Mouse (Mus musculus) liver, postnatal 0 days (tissue): ENCODE results near the gene Aox4. TPM values are rescaled to one million over a fixed set of nuclear protein-coding genes. Genes with fewer than 3 reads are reported as not detected.

Experiments used
- ATAC-seq: fragments of 200-750 bp; cut with Nextera tagmentation; 2 replicates; pipeline ENCODE4 v1.8.0; 2017; ENCODE audit warnings: mild to moderate bottlenecking, moderate library complexity
- DNase-seq: peaks from one replicate; pipeline ENCODE4 v3.0.0-alpha.2; 2016
- H3K27ac ChIP-seq: fragments of 300-500 bp; sonication (generic); 2 replicates; pipeline ENCODE4 v1.5.1; 2014; ENCODE audit warnings: antibody characterized with exemption, moderate library complexity, mild to moderate bottlenecking, low read depth
- H3K27me3 ChIP-seq: fragments of 300-500 bp; sonication (generic); 2 replicates; pipeline ENCODE4 v1.6.1; 2014; ENCODE audit warnings: low read length, control low read depth, mixed read lengths; ENCODE audit not compliant: insufficient read depth
- H3K36me3 ChIP-seq: fragments of 300-500 bp; sonication (generic); replicated peaks from 2 replicates; pipeline ENCODE4 v1.6.1; 2014; ENCODE audit warnings: mild to moderate bottlenecking, control low read depth, low read length, moderate library complexity, mixed read lengths; ENCODE audit not compliant: insufficient read depth
- H3K4me1 ChIP-seq: fragments of 300-500 bp; sonication (generic); 2 replicates; pipeline ENCODE4 v1.6.1; 2014; ENCODE audit warnings: antibody characterized with exemption, mild to moderate bottlenecking, control low read depth; ENCODE audit not compliant: insufficient read depth
- H3K4me2 ChIP-seq: fragments of 300-500 bp; sonication (generic); 2 replicates; pipeline ENCODE4 v1.6.1; 2014; ENCODE audit warnings: low read depth, mild to moderate bottlenecking, low read length, moderate library complexity, mixed read lengths
- H3K4me3 ChIP-seq: fragments of 300-500 bp; sonication (generic); 2 replicates; pipeline ENCODE4 v1.5.1; 2014; ENCODE audit warnings: low read depth, low read length
- H3K9ac ChIP-seq: fragments of 300-500 bp; sonication (generic); replicated peaks from 2 replicates; pipeline ENCODE4 v1.6.1; 2014; ENCODE audit warnings: mild to moderate bottlenecking, moderate library complexity
- H3K9me3 ChIP-seq: fragments of 300-500 bp; sonication (generic); 2 replicates; pipeline ENCODE4 v1.6.1; 2016; ENCODE audit warnings: mild to moderate bottlenecking, control low read depth, low read length, mixed read lengths
- CTCF ChIP-seq: sonication (generic); IDR thresholded peaks from 2 replicates; pipeline ENCODE4 v1.5.1; 2016; ENCODE audit warnings: antibody characterized with exemption, low read depth
- EP300 ChIP-seq: IDR thresholded peaks from 2 replicates; pipeline ENCODE4 v1.6.1; 2016; ENCODE audit warnings: antibody characterized with exemption, low read depth, mild to moderate bottlenecking
- WGBS: fragments of 180-500 bp; shearing (Covaris S2); extraction: QIAGEN DNeasy Blood & Tissue Kit; methylation state at CpG from one replicate; pipeline ENCODE4 v1.1.7; 2014; ENCODE audit not compliant: insufficient replicate concordance; 5-methylcytosine and 5-hydroxymethylcytosine counted together
- polyA plus RNA-seq: library from polyadenylated mRNA; unstranded; fragments of >200 nt; fragmentation: Nextera tagmentation; extraction: Ambion mirVana; gene quantifications from 2 replicates; pipeline ENCODE4 v1.2.1, GENCODE M21; 2015

Gene Aox4
- polyA plus RNA-seq, 1 experiment from 2014 or later: not detected

DNA sequence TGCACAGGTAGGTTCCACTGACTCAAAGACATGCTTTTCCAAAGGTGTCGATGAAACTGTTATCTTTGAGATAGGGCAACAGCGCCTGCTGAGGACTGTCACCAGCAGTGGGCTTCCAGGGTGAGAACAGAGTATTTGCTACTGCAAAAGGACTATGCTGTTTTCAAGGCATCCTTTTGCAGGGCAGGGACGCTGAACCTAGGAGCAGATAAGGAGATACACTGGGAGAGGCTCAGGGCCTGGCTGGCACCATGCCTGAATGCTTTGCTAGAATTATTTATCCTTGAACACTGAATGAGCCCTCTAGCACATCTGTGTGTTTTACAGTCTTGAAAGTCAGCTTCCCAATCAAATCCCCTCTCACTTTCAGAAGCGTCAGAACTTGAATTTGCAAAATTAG, 11.8 kb upstream of the Aox4 start:
- no peak for DNase-seq
- Histone ChIP-seq H3K4me2 (no peak overlapping the region), H3K36me3 (no peaks in the 10 kb centered on the region; the same call in 1 of the 2 replicates), H3K27me3 (no peaks in the 10 kb centered on the region), H3K9ac (no peak overlapping the region), H3K9me3 (no peaks in the 10 kb centered on the region), H3K4me3 (no peak overlapping the region), H3K4me1 (no peaks in the 10 kb centered on the region), H3K27ac (no peak overlapping the region)
- 58% methylated on average over 4 of the region's 4 CpGs for WGBS
- TF ChIP-seq CTCF (no peak), EP300 (no peak)
- no peak for ATAC-seq

DNA sequence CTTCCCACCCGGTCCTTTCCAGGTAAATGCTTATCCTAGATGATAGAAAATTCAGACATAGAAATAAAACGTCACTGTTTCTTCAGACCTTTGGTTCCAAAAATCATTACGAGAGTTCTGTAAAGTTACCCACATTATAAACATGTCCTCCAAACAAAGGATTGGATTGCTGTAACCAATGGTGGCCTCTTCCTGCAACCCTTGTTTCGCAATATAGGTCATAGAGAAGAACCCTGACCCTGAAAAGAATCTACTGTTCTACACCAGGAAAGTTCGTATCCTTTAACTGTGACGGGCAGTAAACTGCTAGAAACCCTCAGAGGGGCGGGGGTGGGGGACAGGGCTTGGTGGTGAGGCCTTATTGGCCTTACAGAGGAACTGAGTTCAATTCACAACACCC, 2.6 kb downstream of the Aox4 start:
- H3K27ac ChIP-seq: no peak overlapping the region
- 60% methylated on average over 7 of the region's 7 CpGs for WGBS
- TF ChIP-seq CTCF (no peak), EP300 (no peak)
- ATAC-seq (peak; percentile 72; the same call in 1 of the 2 replicates), DNase-seq (no peak)
- no peaks in the 10 kb centered on the region for H3K27me3 ChIP-seq
- H3K9me3 ChIP-seq: no peaks in the 10 kb centered on the region
- no peak overlapping the region for H3K4me3 ChIP-seq
- H3K4me1 ChIP-seq: 0 out of 2 replicates have a peak, but pooled peaks cover 3% of the 10 kb centered on the region
- H3K4me2 ChIP-seq: no peak overlapping the region
- no peak overlapping the region for H3K9ac ChIP-seq
- H3K36me3 ChIP-seq: no peaks in the 10 kb centered on the region

DNA sequence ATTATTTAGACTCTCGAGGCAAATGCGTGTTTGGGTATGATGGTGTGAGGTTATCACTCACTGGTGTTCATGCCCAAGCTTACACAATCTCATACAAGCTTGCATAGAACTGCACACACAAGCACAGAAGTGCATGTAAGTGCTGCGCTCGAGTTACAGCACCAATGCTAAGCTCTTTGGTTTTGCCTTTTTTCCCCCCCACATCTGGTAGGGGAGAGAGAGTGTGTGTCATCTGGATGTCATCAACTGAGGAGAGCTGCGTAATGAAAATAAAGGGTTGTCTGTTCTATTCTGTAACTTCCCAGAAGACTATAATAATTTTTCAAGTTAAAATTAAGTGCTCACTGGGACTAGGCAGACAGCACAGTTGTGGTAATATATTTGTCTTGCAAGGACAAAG, 3.6 kb downstream of the Aox4 start:
- H3K4me2 ChIP-seq: no peak overlapping the region
- no peak for DNase-seq
- no peaks in the 10 kb centered on the region for H3K36me3 ChIP-seq
- 73% methylated on average over 5 of the region's 5 CpGs for WGBS
- 0 out of 2 replicates have a peak, but pooled peaks cover 3% of the 10 kb centered on the region for H3K4me1 ChIP-seq
- ATAC-seq: no peak
- no peaks in the 10 kb centered on the region for H3K27me3 ChIP-seq
- H3K9me3 ChIP-seq: no peaks in the 10 kb centered on the region
- H3K4me3 ChIP-seq: no peak overlapping the region
- no peak overlapping the region for H3K27ac ChIP-seq
- no peak overlapping the region for H3K9ac ChIP-seq
- TF ChIP-seq CTCF (no peak), EP300 (no peak)

DNA sequence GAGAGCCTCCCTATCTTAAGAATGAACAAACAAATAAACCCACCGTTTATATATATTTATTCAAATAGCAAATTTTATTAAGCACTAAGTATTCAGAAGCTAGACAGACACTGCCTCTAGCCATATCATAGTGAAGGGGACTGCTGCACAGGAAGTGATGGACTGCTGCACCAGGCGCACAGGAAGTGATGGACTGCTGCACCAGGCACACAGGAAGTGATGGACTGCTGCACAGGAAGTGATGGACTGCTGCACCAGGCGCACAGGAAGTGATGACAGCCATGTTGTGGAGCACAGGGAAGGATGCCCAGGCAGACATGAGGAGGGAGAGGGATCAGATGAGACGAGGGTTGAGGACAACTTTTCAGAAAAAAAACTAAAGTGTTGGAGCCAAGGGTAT, 5.2 kb downstream of the Aox4 start:
- ATAC-seq: no peak
- H3K4me3 ChIP-seq: no peak overlapping the region
- 0 out of 2 replicates have a peak, but pooled peaks cover 3% of the 10 kb centered on the region for H3K4me1 ChIP-seq
- H3K9ac ChIP-seq: no peak overlapping the region
- H3K36me3 ChIP-seq: no peaks in the 10 kb centered on the region
- no peak overlapping the region for H3K4me2 ChIP-seq
- 67% methylated on average over 4 of the region's 4 CpGs for WGBS
- no peaks in the 10 kb centered on the region for H3K27me3 ChIP-seq
- no peak overlapping the region for H3K27ac ChIP-seq
- no peaks in the 10 kb centered on the region for H3K9me3 ChIP-seq
- no peak for DNase-seq
- TF ChIP-seq EP300 (no peak), CTCF (no peak)

DNA sequence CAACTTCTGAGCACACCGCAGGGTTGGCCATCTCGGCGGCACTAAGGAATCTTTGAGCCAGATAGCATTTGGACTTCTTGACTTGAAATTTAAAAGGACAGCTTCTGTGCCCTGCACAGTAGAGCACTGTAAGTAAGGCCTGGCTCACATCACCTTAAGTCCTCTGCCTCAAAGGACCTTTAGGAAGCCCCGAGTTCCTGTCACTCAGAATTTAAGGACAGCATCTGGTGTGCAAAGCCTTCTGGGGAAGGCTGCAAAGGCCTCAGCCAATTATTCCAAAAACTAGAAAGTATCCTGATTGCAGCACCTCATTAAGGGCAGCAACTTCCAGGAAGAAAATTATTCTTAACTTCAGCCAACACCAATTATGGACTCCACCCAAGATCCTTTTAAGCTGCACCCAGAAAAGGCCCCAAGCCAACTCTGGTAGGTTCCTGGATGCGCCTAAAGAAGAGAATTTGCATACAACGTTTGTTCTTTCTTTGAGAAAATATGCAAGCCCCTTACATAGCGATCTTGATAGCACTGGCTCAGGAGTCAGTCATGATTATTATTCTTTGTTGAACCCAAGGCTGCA, 5.8 kb downstream of the Aox4 start:
- WGBS: 85% methylated on average over 7 of the region's 7 CpGs
- DNase-seq: no peak
- Histone ChIP-seq H3K36me3 (no peaks in the 10 kb centered on the region), H3K4me1 (0 out of 2 replicates have a peak, but pooled peaks cover 3% of the 10 kb centered on the region), H3K4me3 (no peak overlapping the region), H3K27me3 (no peaks in the 10 kb centered on the region), H3K9me3 (no peaks in the 10 kb centered on the region), H3K27ac (no peak overlapping the region), H3K4me2 (no peak overlapping the region), H3K9ac (no peak overlapping the region)
- no peak for ATAC-seq
- TF ChIP-seq CTCF (no peak), EP300 (no peak)

DNA sequence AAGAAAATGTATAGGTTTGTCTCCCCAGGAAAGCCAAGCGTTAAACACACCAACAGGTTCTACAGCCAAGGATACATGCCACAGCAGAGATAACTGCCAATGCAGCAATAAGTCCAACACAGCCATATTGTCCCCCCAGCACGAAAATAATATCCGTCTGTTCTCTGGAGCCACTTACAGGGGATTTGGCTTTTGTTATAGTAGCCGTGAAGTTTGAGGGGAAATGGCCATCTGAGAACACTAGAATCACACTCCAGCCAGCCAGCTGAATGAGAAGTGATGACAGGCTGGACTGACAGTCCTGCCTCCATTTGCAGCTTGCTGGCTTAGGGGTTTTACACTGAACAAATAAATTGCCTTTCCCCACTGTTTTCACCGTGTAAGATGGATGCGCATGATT, 10.9 kb downstream of the Aox4 start:
- Histone ChIP-seq H3K4me2 (no peak overlapping the region), H3K9me3 (no peaks in the 10 kb centered on the region), H3K36me3 (no peaks in the 10 kb centered on the region), H3K4me1 (no peaks in the 10 kb centered on the region), H3K9ac (no peak overlapping the region), H3K27ac (no peak overlapping the region), H3K27me3 (no peaks in the 10 kb centered on the region), H3K4me3 (no peak overlapping the region)
- ATAC-seq: no peak
- 82% methylated on average over 6 of the region's 6 CpGs for WGBS
- DNase-seq: no peak
- TF ChIP-seq CTCF (no peak), EP300 (no peak)

DNA sequence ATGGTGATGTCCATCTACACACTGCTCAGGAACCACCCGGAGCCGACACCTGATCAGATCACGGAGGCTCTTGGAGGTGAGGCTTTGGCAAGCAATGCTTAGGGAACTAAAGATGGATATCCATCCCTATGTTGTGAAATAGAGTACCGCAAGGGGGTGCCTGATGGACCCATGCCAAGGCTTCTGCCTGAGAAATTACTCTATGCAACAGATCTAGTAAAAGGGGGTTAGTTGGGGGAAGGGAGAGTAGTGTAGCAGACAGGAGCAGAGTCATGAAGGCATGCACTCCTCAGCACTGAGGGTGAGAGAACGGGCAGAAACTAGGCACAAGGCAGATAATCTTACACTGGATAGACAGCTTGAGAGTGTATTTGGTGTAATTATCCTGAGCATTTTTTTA, 11.7 kb downstream of the Aox4 start:
- H3K9me3 ChIP-seq: no peaks in the 10 kb centered on the region
- no peaks in the 10 kb centered on the region for H3K27me3 ChIP-seq
- no peak overlapping the region for H3K9ac ChIP-seq
- no peaks in the 10 kb centered on the region for H3K4me1 ChIP-seq
- H3K4me2 ChIP-seq: no peak overlapping the region
- DNase-seq (no peak), ATAC-seq (no peak)
- H3K27ac ChIP-seq: no peak overlapping the region
- no peak overlapping the region for H3K4me3 ChIP-seq
- H3K36me3 ChIP-seq: no peaks in the 10 kb centered on the region
- TF ChIP-seq EP300: no peak
- no peak for TF ChIP-seq CTCF
- 78% methylated on average over 5 of the region's 5 CpGs for WGBS
